Mouse (Mus musculus) E14TG2a.4 (cell line): ENCODE measurements around the gene Dnaic1.

Experiments
- H3K27me3 ChIP-seq: 2 replicates; pipeline ENCODE4 v1.6.1; 2014; ENCODE audit warnings: low read length, control low read depth; ENCODE audit not compliant: insufficient read depth
- H3K36me3 ChIP-seq: 2 replicates; pipeline ENCODE4 v1.6.1; 2014; ENCODE audit warnings: low read length, control low read depth; ENCODE audit not compliant: insufficient read depth
- H3K4me1 ChIP-seq: replicated peaks from 2 replicates; pipeline ENCODE4 v1.6.1; 2014; ENCODE audit warnings: low read depth, low read length, control low read depth
- H3K4me3 ChIP-seq: replicated peaks from 2 replicates; pipeline ENCODE4 v1.5.1; 2014; ENCODE audit warnings: mild to moderate bottlenecking, low read length
- H3K9me3 ChIP-seq: 2 replicates; pipeline ENCODE4 v1.6.1; 2014; ENCODE audit warnings: low read length, control low read depth
- CTCF ChIP-seq: conservative IDR thresholded peaks from 2 replicates; pipeline ENCODE4 v1.5.1; 2014; ENCODE audit warnings: low read length
- NANOG ChIP-seq: IDR thresholded peaks from 2 replicates; pipeline ENCODE4 v1.6.1; 2014; ENCODE audit warnings: borderline replicate concordance, low read length, mixed read lengths
- POU5F1 ChIP-seq: IDR thresholded peaks from 2 replicates; pipeline ENCODE4 v1.6.1; 2014; ENCODE audit warnings: low read length, borderline replicate concordance

The Dnaic1 gene

DNA sequence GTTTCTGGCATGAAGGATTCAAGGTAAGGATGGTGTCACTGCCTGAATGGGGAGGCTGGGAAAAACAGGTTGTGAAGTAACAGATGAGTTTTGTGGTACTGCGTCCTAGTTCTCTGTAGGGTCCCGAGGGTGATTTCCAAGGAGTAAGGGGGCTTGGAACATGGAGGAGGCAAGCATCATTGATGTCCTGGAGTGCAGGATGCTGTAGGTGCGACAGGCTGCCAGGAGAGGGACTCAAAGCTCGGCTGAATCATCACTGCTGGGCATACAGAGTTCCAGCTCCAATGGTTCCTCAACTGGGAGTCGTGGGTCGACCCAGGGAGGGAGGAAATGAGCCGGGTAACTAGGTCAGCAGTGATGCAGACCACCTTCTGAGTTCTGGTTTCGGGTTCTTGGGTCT lies 65.6 kb downstream of the Dnaic1 start:
- TF ChIP-seq POU5F1 (no peak), CTCF (no peak), NANOG (no peak)
- Histone ChIP-seq H3K4me3 (no peak overlapping the region), H3K36me3 (no peaks in the 10 kb centered on the region), H3K4me1 (peaks cover 34% of the 10 kb centered on the region), H3K9me3 (peaks cover 16% of the 10 kb centered on the region), H3K27me3 (peaks cover 81% of the 10 kb centered on the region)

DNA sequence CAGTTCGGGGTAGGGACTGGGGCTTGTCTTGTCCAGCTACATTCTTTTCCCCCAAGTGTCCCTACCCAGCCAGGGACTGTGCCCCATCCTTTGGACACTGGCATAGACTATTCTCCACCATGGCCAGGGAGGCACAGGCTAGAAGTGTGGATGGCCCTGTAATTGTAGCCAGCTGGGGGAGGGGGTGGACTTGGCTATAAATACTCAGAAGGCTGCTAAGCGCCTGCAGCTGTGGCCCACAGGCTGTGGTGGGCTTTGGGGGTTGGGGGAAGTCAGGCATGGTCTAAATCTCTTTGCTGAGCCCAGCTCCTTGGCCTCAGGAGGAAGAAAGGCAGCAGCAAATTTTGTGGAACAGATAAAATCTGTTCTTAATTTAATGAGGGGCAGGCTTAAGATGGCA lies 66.3 kb downstream of the Dnaic1 start:
- Histone ChIP-seq H3K9me3 (peaks cover 16% of the 10 kb centered on the region), H3K4me3 (no peak overlapping the region), H3K27me3 (peaks cover 85% of the 10 kb centered on the region), H3K36me3 (no peaks in the 10 kb centered on the region), H3K4me1 (peaks cover 28% of the 10 kb centered on the region)
- TF ChIP-seq POU5F1, result no peak
- TF ChIP-seq NANOG, result no peak
- TF ChIP-seq CTCF, result no peak

DNA sequence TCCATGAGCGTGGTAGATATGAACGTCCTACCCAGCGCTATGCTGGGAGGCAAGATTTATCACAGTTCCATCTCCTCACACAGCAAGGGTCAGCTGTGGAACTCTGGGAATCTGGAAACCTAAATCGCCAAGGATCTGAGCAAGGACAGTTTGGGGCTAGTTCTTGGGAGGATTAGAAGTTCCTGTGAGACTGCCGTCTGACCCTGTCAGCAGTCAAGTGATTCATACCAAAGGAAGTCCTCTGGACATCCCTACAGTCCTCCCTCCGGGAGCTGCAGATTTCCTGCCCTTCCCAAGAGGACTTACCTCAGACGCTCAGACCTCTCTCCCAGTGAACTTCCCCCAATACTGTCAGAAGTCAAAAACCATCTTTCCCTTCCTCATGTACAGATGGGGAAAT lies 66.8 kb downstream of the Dnaic1 start:
- Histone ChIP-seq H3K27me3 (peaks cover 85% of the 10 kb centered on the region), H3K4me1 (peaks cover 23% of the 10 kb centered on the region), H3K36me3 (no peaks in the 10 kb centered on the region), H3K4me3 (no peak overlapping the region), H3K9me3 (peaks cover 16% of the 10 kb centered on the region)
- TF ChIP-seq CTCF (no peak), NANOG (no peak), POU5F1 (no peak)

GRCm38 (mm10) chr4:41636882-41637635 lies 67.5 kb downstream of the Dnaic1 start:
- H3K27me3 ChIP-seq, result peaks cover 85% of the 10 kb centered on the region
- TF ChIP-seq POU5F1 (no peak), NANOG (no peak), CTCF (no peak)
- H3K36me3 ChIP-seq, result no peaks in the 10 kb centered on the region
- H3K9me3 ChIP-seq, result peaks cover 16% of the 10 kb centered on the region
- no peak overlapping the region for H3K4me3 ChIP-seq
- peaks cover 16% of the 10 kb centered on the region for H3K4me1 ChIP-seq

GRCm38 (mm10) chr4:41638186-41638731 lies 68.7 kb downstream of the Dnaic1 start:
- Histone ChIP-seq H3K27me3 (peaks cover 82% of the 10 kb centered on the region), H3K4me1 (peaks cover 11% of the 10 kb centered on the region), H3K9me3 (peaks cover 16% of the 10 kb centered on the region), H3K36me3 (no peaks in the 10 kb centered on the region), H3K4me3 (no peak overlapping the region)
- TF ChIP-seq NANOG, result no peak
- TF ChIP-seq CTCF, result no peak
- no peak for TF ChIP-seq POU5F1

DNA sequence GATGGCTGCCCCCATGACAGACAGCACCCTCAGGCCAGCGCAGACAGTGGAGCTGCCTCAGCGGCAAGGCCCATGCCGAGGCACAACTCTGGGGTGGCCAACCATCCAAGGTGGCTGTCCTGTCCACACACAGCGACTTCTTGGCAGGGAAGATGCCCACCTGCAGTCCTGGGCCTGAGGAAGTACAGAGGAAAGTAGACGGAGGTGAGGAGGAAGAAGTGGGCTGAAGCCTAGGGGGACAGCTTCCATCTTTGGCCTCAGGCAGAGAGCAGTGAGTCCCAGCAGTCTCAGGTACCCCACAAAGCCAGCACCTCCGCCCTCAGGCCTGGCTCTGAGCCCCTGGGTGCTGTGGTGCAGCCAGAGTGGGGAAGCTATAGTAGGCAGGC lies 69.2 kb downstream of the Dnaic1 start:
- TF ChIP-seq NANOG (no peak), POU5F1 (no peak), CTCF (no peak)
- Histone ChIP-seq H3K4me3 (peak overlapping the region; percentile 81; the same call in 1 of the 2 replicates), H3K27me3 (peaks cover 82% of the 10 kb centered on the region), H3K4me1 (peaks cover 11% of the 10 kb centered on the region), H3K9me3 (peaks cover 16% of the 10 kb centered on the region), H3K36me3 (no peaks in the 10 kb centered on the region)

GRCm38 (mm10) chr4:41639214-41639841 lies 69.8 kb downstream of the Dnaic1 start:
- TF ChIP-seq POU5F1, result no peak
- Histone ChIP-seq H3K27me3 (peaks cover 77% of the 10 kb centered on the region), H3K9me3 (peaks cover 16% of the 10 kb centered on the region), H3K36me3 (no peaks in the 10 kb centered on the region), H3K4me1 (peaks cover 11% of the 10 kb centered on the region), H3K4me3 (peak overlapping the region; percentile 81)

GRCm38 (mm10) chr4:41639913-41640507 lies 70.4 kb downstream of the Dnaic1 start, which contains the start of gene Enho:
Enho (minus strand) TSS chr4:41640324.
- TF ChIP-seq CTCF (no peak), POU5F1 (no peak), NANOG (no peak)
- Histone ChIP-seq H3K9me3 (peaks cover 16% of the 10 kb centered on the region), H3K4me3 (peak within 1 kb of the TSS; percentile 81), H3K4me1 (peaks cover 11% of the 10 kb centered on the region), H3K27me3 (peaks cover 72% of the 10 kb centered on the region), H3K36me3 (no peaks in the 10 kb centered on the region)
